Mouse (Mus musculus) cortical plate, adult 2 months (tissue): ENCODE results near the gene Nol9. TPM values are rescaled to one million over a fixed set of nuclear protein-coding genes. Genes with fewer than 3 reads are reported as not detected.

Experiments used
- H3K27ac ChIP-seq: fragments of 200-500 bp; 2 replicates; pipeline ENCODE4 v1.5.1; 2012; ENCODE audit warnings: low read length, control low read depth, inconsistent platforms; ENCODE audit not compliant: insufficient read depth
- H3K4me1 ChIP-seq: fragments of 200-500 bp; 2 replicates; pipeline ENCODE4 v1.6.1; 2011; ENCODE audit warnings: low read length; ENCODE audit not compliant: control insufficient read depth, insufficient read depth
- H3K4me3 ChIP-seq: fragments of 200-500 bp; 2 replicates; pipeline ENCODE4 v1.5.1; 2011; ENCODE audit warnings: mild to moderate bottlenecking, low read length, control low read depth; ENCODE audit not compliant: insufficient read depth
- CTCF ChIP-seq: fragments of 200-500 bp; IDR thresholded peaks from 2 replicates; pipeline ENCODE4 v1.5.1; 2011; ENCODE audit warnings: mild to moderate bottlenecking, control low read depth, low read length; ENCODE audit not compliant: insufficient read depth; ENCODE audit errors: extremely low read depth
- POLR2A ChIP-seq: fragments of 200-500 bp; IDR thresholded peaks from 2 replicates; pipeline ENCODE4 v1.6.1; 2011; ENCODE audit warnings: mild to moderate bottlenecking, low read length, control low read depth; ENCODE audit not compliant: insufficient read depth; ENCODE audit errors: extremely low read depth
- polyA plus RNA-seq: library from polyadenylated mRNA; depleted of rRNA; stranded (reverse); fragments of >200 nt; gene quantifications from 2 replicates; pipeline ENCODE4 v1.2.3, GENCODE M21; 2012

Gene Nol9
- polyA plus RNA-seq, 1 experiment, result 16.7 TPM

DNA sequence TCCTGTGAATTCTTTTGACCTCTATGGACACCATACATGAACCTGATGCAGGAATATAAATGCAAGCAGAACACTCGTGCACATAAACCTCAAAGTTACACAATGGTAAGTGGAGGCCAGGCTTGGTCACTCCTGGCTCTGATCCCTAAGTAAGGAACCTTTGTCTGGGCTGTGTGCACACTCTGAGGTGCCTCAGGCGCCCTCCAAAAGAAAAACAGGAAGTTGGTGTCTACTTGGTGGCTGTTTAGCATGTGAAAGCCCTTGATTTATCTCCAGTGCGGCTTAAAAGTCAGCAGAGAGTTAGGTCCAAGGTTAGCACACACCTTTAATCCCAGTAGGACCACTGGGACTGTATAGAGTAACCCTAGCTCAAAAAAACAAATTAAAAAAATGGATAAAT is 39.6 kb upstream of the Nol9 start:
- H3K27ac ChIP-seq, result no peak overlapping the region
- TF ChIP-seq CTCF (no peak), POLR2A (no peak)
- H3K4me1 ChIP-seq, result peaks cover 3% of the 10 kb centered on the region; the same call in 1 of the 2 replicates
- no peak overlapping the region for H3K4me3 ChIP-seq

DNA sequence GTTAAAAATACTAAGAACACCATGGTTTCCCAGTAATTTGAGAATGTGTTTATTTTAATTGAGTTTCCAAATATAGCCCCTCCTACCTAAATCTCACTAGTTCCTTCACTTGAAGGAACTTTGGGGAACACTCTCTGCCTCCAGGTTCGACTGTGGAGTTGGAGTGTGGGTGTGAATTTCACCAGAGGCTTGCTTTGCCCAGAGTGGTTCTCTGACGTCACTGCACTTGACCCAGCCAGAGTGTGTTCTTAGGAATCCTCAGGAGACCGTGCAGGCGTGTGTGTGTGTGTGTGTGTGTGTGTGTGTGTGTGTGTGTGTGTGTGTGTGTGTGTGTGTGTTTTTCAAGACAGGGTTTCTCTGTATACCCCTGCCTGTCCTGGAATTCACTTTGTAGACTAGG is 38.2 kb upstream of the Nol9 start:
- peaks cover 3% of the 10 kb centered on the region; the same call in 1 of the 2 replicates for H3K4me1 ChIP-seq
- no peak overlapping the region for H3K27ac ChIP-seq
- H3K4me3 ChIP-seq, result no peak overlapping the region
- TF ChIP-seq CTCF (no peak), POLR2A (no peak)

DNA sequence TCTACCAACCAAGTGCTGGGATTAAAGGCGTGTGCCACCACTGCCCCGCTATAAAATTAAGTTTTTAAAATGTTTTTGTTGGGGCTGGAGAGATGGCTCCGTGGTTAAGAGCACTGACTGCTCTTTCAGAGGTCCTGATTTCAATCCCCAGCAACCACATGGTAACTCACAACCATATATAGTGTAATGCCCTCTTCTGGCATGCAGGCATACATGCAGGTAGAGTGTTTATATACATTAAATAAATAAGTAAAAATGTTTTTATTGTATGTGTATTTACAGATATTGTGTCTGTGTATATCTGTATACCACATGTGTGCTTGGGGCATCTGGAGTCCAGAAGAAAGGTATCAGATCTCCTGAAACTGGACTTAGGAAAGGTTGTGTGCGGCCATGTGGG is 37.8 kb upstream of the Nol9 start:
- no peak overlapping the region for H3K27ac ChIP-seq
- no peak overlapping the region for H3K4me3 ChIP-seq
- TF ChIP-seq CTCF (no peak), POLR2A (no peak)
- peaks cover 3% of the 10 kb centered on the region; the same call in 1 of the 2 replicates for H3K4me1 ChIP-seq

DNA sequence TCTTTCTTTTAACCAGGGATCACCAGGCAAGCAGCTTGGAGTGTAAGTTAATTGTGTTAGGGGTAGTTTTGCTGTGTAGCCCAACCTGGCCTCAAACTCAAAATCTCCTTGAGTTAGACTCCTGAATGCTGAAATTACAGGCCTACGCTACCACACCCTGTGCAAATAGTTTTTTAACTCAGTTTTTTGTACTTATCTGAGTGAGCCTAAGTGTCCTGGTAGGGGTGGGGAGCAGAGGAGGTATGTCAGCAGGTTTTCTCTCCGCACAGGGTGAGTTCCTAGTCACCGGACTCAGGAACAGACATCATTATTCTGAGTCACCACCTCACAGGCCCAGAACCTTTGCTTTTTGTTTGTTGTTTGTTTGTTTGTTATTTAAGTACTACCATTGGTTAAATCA is 37.1 kb upstream of the Nol9 start:
- Histone ChIP-seq H3K27ac (no peak overlapping the region), H3K4me1 (peaks cover 3% of the 10 kb centered on the region; the same call in 1 of the 2 replicates), H3K4me3 (no peak overlapping the region)
- TF ChIP-seq POLR2A (no peak), CTCF (no peak)

GRCm38 (mm10) chr4:152006137-152006536 is 33.0 kb upstream of the Nol9 start:
- peaks cover 1% of the 10 kb centered on the region for H3K4me1 ChIP-seq
- H3K4me3 ChIP-seq, result no peak overlapping the region
- no peak for TF ChIP-seq CTCF
- TF ChIP-seq POLR2A, result no peak
- H3K27ac ChIP-seq, result no peak overlapping the region

DNA sequence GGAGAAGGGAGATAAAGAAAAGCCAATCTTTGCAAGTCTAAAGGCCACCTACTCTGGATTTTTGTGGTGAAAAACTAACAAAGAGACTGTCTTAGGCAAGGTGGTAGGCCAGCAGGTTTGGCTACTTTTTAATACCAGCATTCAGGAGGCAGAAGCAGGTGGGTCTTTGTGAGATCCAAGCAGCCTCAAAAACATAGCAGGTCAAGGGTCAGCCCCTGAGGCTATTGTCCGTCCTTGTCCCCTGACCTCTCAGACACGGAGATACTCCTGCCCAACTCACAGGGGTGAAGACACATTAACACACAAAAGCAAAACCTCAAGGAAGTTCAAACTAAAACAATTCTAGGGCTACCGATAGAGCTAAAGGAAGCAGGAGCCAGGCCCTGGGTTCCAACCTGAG is 32.3 kb upstream of the Nol9 start:
- no peak for TF ChIP-seq POLR2A
- no peak for TF ChIP-seq CTCF
- Histone ChIP-seq H3K4me3 (no peak overlapping the region), H3K27ac (no peak overlapping the region), H3K4me1 (peaks cover 1% of the 10 kb centered on the region)

- Histone ChIP-seq H3K4me1 (peaks cover 1% of the 10 kb centered on the region), H3K4me3 (peak overlapping the region; percentile 91), H3K27ac (no peak overlapping the region)
- TF ChIP-seq POLR2A (peak; percentile 66), CTCF (no peak)
These were observed 31.5 kb upstream of the Nol9 start for GRCm38 (mm10) chr4:152007481-152008147.

DNA sequence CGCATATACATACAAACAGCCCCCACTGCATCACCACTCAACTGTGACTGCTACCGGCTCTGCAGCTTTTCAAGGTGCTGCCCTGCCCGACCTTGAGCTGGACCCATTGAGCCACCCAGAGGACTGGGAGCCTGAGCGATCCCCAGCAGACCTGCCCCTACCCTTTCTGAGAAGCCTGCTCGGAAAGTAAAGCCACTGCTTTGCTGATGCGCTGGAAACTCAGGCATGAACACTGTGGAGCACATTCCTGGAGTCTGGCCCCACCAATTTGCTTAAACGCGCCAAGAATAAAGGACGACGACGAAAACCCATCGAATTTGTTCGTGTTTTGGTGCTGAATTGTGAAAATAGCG is 31.0 kb upstream of the Nol9 start:
- no peak for TF ChIP-seq CTCF
- TF ChIP-seq POLR2A, result no peak
- H3K27ac ChIP-seq, result peak overlapping the region; percentile 6; the same call in 1 of the 2 replicates

GRCm38 (mm10) chr4:152008622-152009075 is 30.5 kb upstream of the Nol9 start, which contains the start of gene Klhl21:
Gene Klhl21 (plus strand): TSS chr4:152008803.
- Histone ChIP-seq H3K27ac (peak within 1 kb of the TSS; percentile 98), H3K4me1 (peaks cover 3% of the 10 kb centered on the region), H3K4me3 (peak within 1 kb of the TSS; percentile 91)
- TF ChIP-seq POLR2A (peak; percentile 79), CTCF (no peak)

More for the DNA sequence above, 31.0 kb upstream of the Nol9 start:
- H3K4me1 ChIP-seq, result peaks cover 3% of the 10 kb centered on the region
- H3K4me3 ChIP-seq, result peak overlapping the region; percentile 91
